Mouse (Mus musculus) heart, embryonic 15.5 days (tissue): ENCODE measurements around the gene Plxdc1. TPM values are rescaled to one million over a fixed set of nuclear protein-coding genes. Genes with fewer than 3 reads are reported as not detected.

Experiments
- ATAC-seq: fragments of 200-750 bp; cut with Nextera tagmentation; replicated peaks from 2 replicates; pipeline ENCODE4 v1.8.0; 2017; ENCODE audit warnings: low read depth, moderate TSS enrichment; ENCODE audit not compliant: insufficient number of reproducible peaks, insufficient read depth, low FRiP score
- H3K27ac ChIP-seq: fragments of 300-500 bp; sonication (generic); 2 replicates; pipeline ENCODE4 v1.5.1; 2015; ENCODE audit warnings: mild to moderate bottlenecking, inconsistent platforms
- H3K27me3 ChIP-seq: fragments of 300-500 bp; sonication (generic); 2 replicates; pipeline ENCODE4 v1.6.1; 2015; ENCODE audit warnings: inconsistent platforms
- H3K36me3 ChIP-seq: fragments of 300-500 bp; sonication (generic); 2 replicates; pipeline ENCODE4 v1.6.1; 2015; ENCODE audit warnings: mild to moderate bottlenecking, inconsistent platforms
- H3K4me1 ChIP-seq: fragments of 300-500 bp; sonication (generic); replicated peaks from 2 replicates; pipeline ENCODE4 v1.6.1; 2015; ENCODE audit warnings: inconsistent platforms
- H3K4me2 ChIP-seq: fragments of 300-500 bp; sonication (generic); 2 replicates; pipeline ENCODE4 v1.6.1; 2015; ENCODE audit warnings: inconsistent platforms, mild to moderate bottlenecking, moderate library complexity
- H3K4me3 ChIP-seq: fragments of 300-500 bp; sonication (generic); 2 replicates; pipeline ENCODE4 v1.5.1; 2015; ENCODE audit warnings: mild to moderate bottlenecking, inconsistent platforms
- H3K9ac ChIP-seq: fragments of 300-500 bp; sonication (generic); 2 replicates; pipeline ENCODE4 v1.6.1; 2015; ENCODE audit warnings: mild to moderate bottlenecking, inconsistent platforms
- H3K9me3 ChIP-seq: fragments of 300-500 bp; sonication (generic); replicated peaks from 2 replicates; pipeline ENCODE4 v1.6.1; 2016; ENCODE audit warnings: inconsistent platforms
- WGBS: fragments of 180-500 bp; shearing (Covaris S2); methylation state at CpG from one replicate; pipeline ENCODE4 v1.1.7; 2015; ENCODE audit warnings: mixed read lengths; 5-methylcytosine and 5-hydroxymethylcytosine counted together
- polyA plus RNA-seq: library from polyadenylated mRNA; unstranded; fragments of >200 nt; fragmentation: Nextera tagmentation; extraction: Ambion mirVana; gene quantifications from 2 replicates; pipeline ENCODE4 v1.2.1, GENCODE M21; 2015

The Plxdc1 gene
- polyA plus RNA-seq, 1 experiment from 2014 or later, result 0.88 TPM

DNA sequence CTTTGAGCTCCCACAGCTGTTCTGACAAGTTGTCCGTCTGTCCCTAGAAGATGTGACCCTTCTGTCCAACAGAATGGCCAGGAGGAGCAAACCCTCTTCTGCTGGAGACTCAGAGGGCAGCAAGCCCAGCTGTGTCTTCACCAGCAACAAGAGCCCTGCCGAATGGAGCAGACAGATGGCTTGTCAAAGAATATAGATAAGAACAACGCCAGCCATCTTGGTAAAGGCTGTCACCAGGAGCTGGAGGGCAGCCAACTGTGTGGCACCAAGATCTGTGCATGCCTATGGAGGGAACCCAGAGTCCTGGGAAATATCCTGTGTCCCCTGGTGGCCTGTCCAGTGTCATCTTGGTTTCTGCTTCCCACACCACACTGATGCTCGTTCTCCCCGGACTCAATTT, 78.3 kb downstream of the Plxdc1 start:
- Histone ChIP-seq H3K4me3 (no peak overlapping the region), H3K4me2 (no peak overlapping the region), H3K27me3 (0 out of 2 replicates have a peak, but pooled peaks cover 3% of the 10 kb centered on the region), H3K9me3 (no peaks in the 10 kb centered on the region), H3K27ac (no peak overlapping the region), H3K9ac (no peak overlapping the region), H3K4me1 (no peaks in the 10 kb centered on the region), H3K36me3 (no peaks in the 10 kb centered on the region)
- 54% methylated on average over 5 of the region's 5 CpGs for WGBS
- ATAC-seq, result no peak

GRCm38 (mm10) chr11:97906905-97907304, 79.3 kb downstream of the Plxdc1 start:
- Histone ChIP-seq H3K9ac (no peak overlapping the region), H3K4me3 (no peak overlapping the region), H3K4me1 (no peaks in the 10 kb centered on the region), H3K4me2 (no peak overlapping the region), H3K36me3 (no peaks in the 10 kb centered on the region), H3K27me3 (0 out of 2 replicates have a peak, but pooled peaks cover 3% of the 10 kb centered on the region), H3K27ac (no peak overlapping the region), H3K9me3 (no peaks in the 10 kb centered on the region)
- WGBS, result 78% methylated on average over 9 of the region's 9 CpGs
- no peak for ATAC-seq

GRCm38 (mm10) chr11:97905941-97906340, 80.3 kb downstream of the Plxdc1 start:
- no peaks in the 10 kb centered on the region for H3K9me3 ChIP-seq
- H3K27ac ChIP-seq, result no peak overlapping the region
- H3K4me1 ChIP-seq, result no peaks in the 10 kb centered on the region
- H3K27me3 ChIP-seq, result 0 out of 2 replicates have a peak, but pooled peaks cover 3% of the 10 kb centered on the region
- no peak overlapping the region for H3K4me3 ChIP-seq
- no peak for ATAC-seq
- 60% methylated on average over 2 of the region's 2 CpGs for WGBS
- H3K4me2 ChIP-seq, result no peak overlapping the region
- no peak overlapping the region for H3K9ac ChIP-seq
- no peaks in the 10 kb centered on the region for H3K36me3 ChIP-seq

- H3K27me3 ChIP-seq, result 0 out of 2 replicates have a peak, but pooled peaks cover 3% of the 10 kb centered on the region
- no peak for ATAC-seq
- H3K27ac ChIP-seq, result no peak overlapping the region
- H3K9ac ChIP-seq, result no peak overlapping the region
- no peaks in the 10 kb centered on the region for H3K4me1 ChIP-seq
- H3K4me2 ChIP-seq, result no peak overlapping the region
- no peaks in the 10 kb centered on the region for H3K9me3 ChIP-seq
- no peak overlapping the region for H3K4me3 ChIP-seq
- WGBS, result 87% methylated on average over 2 of the region's 2 CpGs
- no peaks in the 10 kb centered on the region for H3K36me3 ChIP-seq
These were observed 80.7 kb downstream of the Plxdc1 start for GRCm38 (mm10) chr11:97905540-97905939.

- Histone ChIP-seq H3K4me2 (no peak overlapping the region), H3K36me3 (no peaks in the 10 kb centered on the region), H3K4me1 (no peaks in the 10 kb centered on the region), H3K27me3 (0 out of 2 replicates have a peak, but pooled peaks cover 3% of the 10 kb centered on the region), H3K9me3 (no peaks in the 10 kb centered on the region), H3K4me3 (no peak overlapping the region), H3K27ac (no peak overlapping the region), H3K9ac (no peak overlapping the region)
- WGBS, result 77% methylated on average over 13 of the region's 13 CpGs
- ATAC-seq, result no peak
These were observed 81.4 kb downstream of the Plxdc1 start for GRCm38 (mm10) chr11:97904801-97905200.

- no peak for ATAC-seq
- no peaks in the 10 kb centered on the region for H3K4me1 ChIP-seq
- WGBS, result 67% methylated on average over 6 of the region's 6 CpGs
- no peaks in the 10 kb centered on the region for H3K9me3 ChIP-seq
- no peak overlapping the region for H3K9ac ChIP-seq
- no peak overlapping the region for H3K4me2 ChIP-seq
- H3K4me3 ChIP-seq, result no peak overlapping the region
- H3K27me3 ChIP-seq, result no peaks in the 10 kb centered on the region
- no peak overlapping the region for H3K27ac ChIP-seq
- H3K36me3 ChIP-seq, result no peaks in the 10 kb centered on the region
These were observed 84.4 kb downstream of the Plxdc1 start for GRCm38 (mm10) chr11:97901806-97902205.

DNA sequence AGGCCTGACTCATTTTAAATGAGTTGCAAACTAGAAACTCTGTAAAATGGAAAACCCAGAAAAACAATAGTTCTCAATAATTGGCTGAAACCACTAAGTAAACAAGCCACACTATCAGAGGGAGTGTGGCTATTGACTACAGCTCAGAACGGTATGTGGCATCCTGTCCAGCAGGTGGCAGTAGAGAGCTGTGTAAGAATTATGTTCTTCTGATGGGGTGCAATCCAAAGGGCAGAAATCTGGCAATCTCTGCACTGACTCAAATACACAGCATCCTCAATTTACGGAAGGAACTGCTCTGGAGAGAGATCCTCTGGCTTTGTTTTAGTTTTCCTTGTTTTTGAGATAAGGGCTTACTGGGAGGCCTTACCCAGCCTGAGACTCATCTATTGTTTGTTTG, 86.4 kb downstream of the Plxdc1 start:
- ATAC-seq, result no peak

DNA sequence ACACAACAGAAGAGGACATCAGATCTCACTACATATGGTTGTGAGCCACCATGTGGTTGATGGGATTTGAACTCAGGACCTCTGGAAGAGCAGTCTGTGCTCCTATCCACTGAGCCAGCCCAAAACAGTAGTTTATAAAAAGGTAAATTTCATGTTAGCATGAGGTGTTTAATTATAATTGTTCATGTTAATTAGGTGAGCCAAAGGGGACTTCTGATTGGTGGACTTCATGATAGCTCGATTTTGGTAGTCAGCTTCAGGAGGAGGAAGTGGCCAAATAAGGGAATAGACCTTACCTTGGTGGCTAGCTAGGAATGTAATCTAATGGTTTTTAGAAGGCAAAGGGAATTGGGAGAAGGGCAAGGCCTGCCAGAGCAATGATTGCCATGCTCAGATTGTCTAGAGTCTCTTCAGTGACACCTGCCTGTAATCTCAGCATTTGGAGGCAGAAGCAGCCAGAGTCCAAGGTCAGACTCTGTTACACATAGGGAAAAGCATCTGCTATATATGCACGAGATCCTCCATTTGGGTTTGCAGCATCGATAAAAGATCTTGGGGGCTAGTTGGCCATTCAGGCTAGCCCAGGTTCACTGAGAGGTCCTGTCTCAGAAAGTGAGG, 88.6 kb downstream of the Plxdc1 start:
- H3K4me3 ChIP-seq, result no peak overlapping the region
- no peak for ATAC-seq
- H3K36me3 ChIP-seq, result no peaks in the 10 kb centered on the region
- H3K9ac ChIP-seq, result no peak overlapping the region
- H3K27ac ChIP-seq, result no peak overlapping the region
- WGBS, result 71% methylated on average over 3 of the region's 3 CpGs
- no peaks in the 10 kb centered on the region for H3K4me1 ChIP-seq
- no peaks in the 10 kb centered on the region for H3K27me3 ChIP-seq
- H3K4me2 ChIP-seq, result no peak overlapping the region
- no peaks in the 10 kb centered on the region for H3K9me3 ChIP-seq

More for the DNA sequence above, 86.4 kb downstream of the Plxdc1 start:
- H3K4me3 ChIP-seq, result no peak overlapping the region
- 3% methylated on average over 2 of the region's 2 CpGs for WGBS
- no peaks in the 10 kb centered on the region for H3K27me3 ChIP-seq
- no peaks in the 10 kb centered on the region for H3K4me1 ChIP-seq
- no peak overlapping the region for H3K9ac ChIP-seq
- H3K9me3 ChIP-seq, result no peaks in the 10 kb centered on the region
- H3K36me3 ChIP-seq, result no peaks in the 10 kb centered on the region
- H3K27ac ChIP-seq, result no peak overlapping the region
- H3K4me2 ChIP-seq, result no peak overlapping the region

- no peaks in the 10 kb centered on the region for H3K4me1 ChIP-seq
- H3K9ac ChIP-seq, result no peak overlapping the region
- H3K4me2 ChIP-seq, result no peak overlapping the region
- no peaks in the 10 kb centered on the region for H3K27me3 ChIP-seq
- H3K27ac ChIP-seq, result no peak overlapping the region
- no peaks in the 10 kb centered on the region for H3K9me3 ChIP-seq
- H3K4me3 ChIP-seq, result no peak overlapping the region
- 51% methylated on average over 4 of the region's 4 CpGs for WGBS
- H3K36me3 ChIP-seq, result no peaks in the 10 kb centered on the region
- no peak for ATAC-seq
These were observed 89.6 kb downstream of the Plxdc1 start for GRCm38 (mm10) chr11:97896655-97897054.

GRCm38 (mm10) chr11:97891821-97892220, 94.4 kb downstream of the Plxdc1 start:
- 72% methylated on average over 5 of the region's 5 CpGs for WGBS
- Histone ChIP-seq H3K27me3 (no peaks in the 10 kb centered on the region), H3K4me3 (no peak overlapping the region), H3K4me2 (no peak overlapping the region), H3K9me3 (no peaks in the 10 kb centered on the region), H3K36me3 (no peaks in the 10 kb centered on the region), H3K27ac (no peak overlapping the region), H3K9ac (no peak overlapping the region), H3K4me1 (no peaks in the 10 kb centered on the region)
- no peak for ATAC-seq

DNA sequence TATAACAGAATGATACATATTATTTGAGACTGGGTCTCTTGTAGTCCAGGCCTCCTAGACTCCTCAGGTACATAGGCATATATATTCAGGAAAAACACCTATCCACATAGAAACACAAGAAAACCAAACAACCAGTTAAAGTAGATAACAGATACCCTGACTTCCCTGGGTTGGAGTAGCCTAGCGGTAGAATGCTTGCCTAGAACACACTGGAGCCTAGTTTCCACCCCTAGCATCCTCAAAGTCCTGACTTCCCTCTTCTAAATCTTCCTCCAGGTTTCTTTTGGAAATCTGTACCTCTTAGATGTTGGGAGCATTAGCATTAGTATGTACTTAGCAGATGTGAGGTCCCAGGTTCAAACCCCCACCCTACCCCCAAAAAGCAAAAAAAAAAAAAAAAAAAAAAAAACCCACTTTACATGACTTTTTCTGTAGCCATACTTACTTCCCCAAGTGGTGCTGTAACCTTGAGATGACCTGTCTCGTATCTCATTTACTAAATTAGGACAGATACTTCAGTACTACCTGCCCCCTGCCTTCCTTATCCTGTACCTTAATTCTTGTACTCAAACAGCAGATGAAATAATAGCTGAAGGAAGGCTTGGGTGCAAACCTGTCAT, 100.8 kb downstream of the Plxdc1 start:
- H3K9me3 ChIP-seq, result no peaks in the 10 kb centered on the region
- ATAC-seq, result no peak
- H3K4me3 ChIP-seq, result no peak overlapping the region
- 87% methylated on average over 2 of the region's 2 CpGs for WGBS
- H3K36me3 ChIP-seq, result no peaks in the 10 kb centered on the region
- H3K27ac ChIP-seq, result no peak overlapping the region
- no peaks in the 10 kb centered on the region for H3K27me3 ChIP-seq
- H3K9ac ChIP-seq, result no peak overlapping the region
- no peak overlapping the region for H3K4me2 ChIP-seq
- H3K4me1 ChIP-seq, result no peaks in the 10 kb centered on the region
